Mouse (Mus musculus) embryonic facial prominence, embryonic 15.5 days (tissue): Measurements from ENCODE around the gene Fhod1. TPM values are rescaled to one million over a fixed set of nuclear protein-coding genes. Genes with fewer than 3 reads are reported as not detected.
A peak's percentile ranks its signal among the peaks of the same experiment; 100 is the strongest.
"Not testable (repeated sequence)": the region's sequence is repeated elsewhere in the genome, so short reads cannot be mapped to it uniquely, and the experiment has no call there.

Experiments
- ATAC-seq: fragments of 200-750 bp; cut with Nextera tagmentation; 2 replicates; pipeline ENCODE4 v1.8.0; 2017; ENCODE audit warnings: low read depth, moderate TSS enrichment; ENCODE audit not compliant: insufficient number of reproducible peaks, low FRiP score, low TSS enrichment
- H3K27ac ChIP-seq: fragments of 300-500 bp; sonication (generic); replicated peaks from 2 replicates; pipeline ENCODE4 v1.5.1; 2015; ENCODE audit warnings: mild to moderate bottlenecking, inconsistent platforms
- H3K27me3 ChIP-seq: fragments of 300-500 bp; sonication (generic); 2 replicates; pipeline ENCODE4 v1.6.1; 2015; ENCODE audit warnings: inconsistent platforms
- H3K36me3 ChIP-seq: fragments of 300-500 bp; sonication (generic); 2 replicates; pipeline ENCODE4 v1.6.1; 2015; ENCODE audit warnings: mild to moderate bottlenecking, inconsistent platforms
- H3K4me1 ChIP-seq: fragments of 300-500 bp; sonication (generic); 2 replicates; pipeline ENCODE4 v1.6.1; 2015; ENCODE audit warnings: inconsistent platforms
- H3K4me2 ChIP-seq: fragments of 300-500 bp; sonication (generic); replicated peaks from 2 replicates; pipeline ENCODE4 v1.6.1; 2015; ENCODE audit warnings: mild to moderate bottlenecking, inconsistent platforms
- H3K4me3 ChIP-seq: fragments of 300-500 bp; sonication (generic); replicated peaks from 2 replicates; pipeline ENCODE4 v1.5.1; 2015; ENCODE audit warnings: mild to moderate bottlenecking, inconsistent platforms
- H3K9ac ChIP-seq: fragments of 300-500 bp; sonication (generic); 2 replicates; pipeline ENCODE4 v1.6.1; 2015; ENCODE audit warnings: inconsistent platforms
- H3K9me3 ChIP-seq: fragments of 300-500 bp; sonication (generic); replicated peaks from 2 replicates; pipeline ENCODE4 v1.6.1; 2016; ENCODE audit warnings: inconsistent platforms
- WGBS: fragments of 180-500 bp; shearing (Covaris S2); methylation state at CpG from one replicate; pipeline ENCODE4 v1.1.7; 2015; 5-methylcytosine and 5-hydroxymethylcytosine counted together
- polyA plus RNA-seq: library from polyadenylated mRNA; unstranded; fragments of >200 nt; fragmentation: Nextera tagmentation; extraction: Ambion mirVana; gene quantifications from 2 replicates; pipeline ENCODE4 v1.2.1, GENCODE M21; 2015

Gene Fhod1
- polyA plus RNA-seq, 1 experiment from 2014 or later = 2.6 TPM

DNA sequence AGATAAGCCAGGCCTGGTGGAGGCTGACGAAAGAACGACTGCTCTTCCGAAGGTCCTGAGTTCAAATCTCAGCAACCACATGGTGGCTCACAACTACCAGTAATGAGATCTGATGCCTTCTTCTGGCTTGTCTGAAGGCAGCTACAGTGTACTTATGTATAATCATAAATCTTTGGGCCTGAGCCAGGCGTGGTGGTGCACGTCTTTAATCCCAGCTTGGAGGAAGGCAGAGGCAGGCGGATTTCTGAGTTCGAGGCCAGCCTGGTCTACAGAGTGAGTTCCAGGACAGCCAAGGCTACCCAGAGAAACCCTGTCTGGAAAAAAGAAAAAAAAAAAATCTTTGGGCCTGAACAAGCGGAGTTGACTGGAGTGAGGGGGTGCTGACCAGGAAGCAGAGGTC lies 56.4 kb downstream of the Fhod1 start:
- not testable (repeated sequence) for H3K9me3 ChIP-seq, H3K36me3 ChIP-seq, H3K4me3 ChIP-seq, H3K4me2 ChIP-seq, H3K9ac ChIP-seq, ATAC-seq, H3K27ac ChIP-seq
- H3K4me1 ChIP-seq = peaks cover 25% of the 10 kb centered on the region
- WGBS = 79% methylated on average over 8 of the region's 8 CpGs
- peaks cover 12% of the 10 kb centered on the region for H3K27me3 ChIP-seq

DNA sequence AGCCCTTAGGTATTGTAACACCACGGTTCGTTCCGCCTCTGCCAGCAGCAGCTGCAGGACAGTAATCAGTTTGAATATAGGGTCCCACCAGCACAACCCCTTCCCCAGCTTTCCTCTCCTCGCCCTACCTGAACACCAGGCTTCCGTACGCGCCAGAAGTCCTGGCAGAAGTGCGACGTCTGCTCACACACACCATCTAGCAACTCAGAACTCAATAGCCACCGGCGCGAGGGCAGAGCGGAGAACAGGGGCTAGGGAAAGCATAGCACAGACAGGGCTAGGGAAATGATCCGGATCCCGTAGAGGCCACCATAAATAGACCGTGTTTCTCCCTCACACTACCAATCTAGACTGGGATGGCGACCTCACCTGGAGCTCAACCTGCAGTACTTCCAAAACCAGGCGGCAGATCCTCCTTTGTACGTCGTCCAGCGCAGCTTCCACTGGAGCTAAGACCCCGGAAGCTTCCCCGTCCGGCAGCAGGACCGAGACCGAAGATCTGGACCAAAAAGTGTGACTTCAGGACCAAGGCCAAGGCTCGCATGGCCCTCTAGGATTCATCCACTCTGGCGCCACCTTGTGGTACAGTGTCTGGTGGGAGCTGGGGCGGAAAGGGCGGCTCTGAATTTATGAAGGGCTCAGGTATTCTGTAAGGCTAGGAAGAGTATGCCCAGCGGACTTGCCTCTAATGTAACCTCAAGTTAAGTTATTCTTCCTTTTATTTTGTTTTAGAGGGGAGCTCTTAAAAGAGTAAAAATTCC lies 57.0 kb downstream of the Fhod1 start:
- ATAC-seq = no peak
- WGBS = 6% methylated on average over 31 of the region's 31 CpGs
- H3K27ac ChIP-seq = no peak overlapping the region
- no peak overlapping the region for H3K9ac ChIP-seq
- no peaks in the 10 kb centered on the region for H3K9me3 ChIP-seq
- H3K36me3 ChIP-seq = no peaks in the 10 kb centered on the region
- peaks cover 12% of the 10 kb centered on the region for H3K27me3 ChIP-seq
- peak overlapping the region; percentile 90 for H3K4me2 ChIP-seq
- peak overlapping the region; percentile 65 for H3K4me3 ChIP-seq
- H3K4me1 ChIP-seq = peaks cover 25% of the 10 kb centered on the region

DNA sequence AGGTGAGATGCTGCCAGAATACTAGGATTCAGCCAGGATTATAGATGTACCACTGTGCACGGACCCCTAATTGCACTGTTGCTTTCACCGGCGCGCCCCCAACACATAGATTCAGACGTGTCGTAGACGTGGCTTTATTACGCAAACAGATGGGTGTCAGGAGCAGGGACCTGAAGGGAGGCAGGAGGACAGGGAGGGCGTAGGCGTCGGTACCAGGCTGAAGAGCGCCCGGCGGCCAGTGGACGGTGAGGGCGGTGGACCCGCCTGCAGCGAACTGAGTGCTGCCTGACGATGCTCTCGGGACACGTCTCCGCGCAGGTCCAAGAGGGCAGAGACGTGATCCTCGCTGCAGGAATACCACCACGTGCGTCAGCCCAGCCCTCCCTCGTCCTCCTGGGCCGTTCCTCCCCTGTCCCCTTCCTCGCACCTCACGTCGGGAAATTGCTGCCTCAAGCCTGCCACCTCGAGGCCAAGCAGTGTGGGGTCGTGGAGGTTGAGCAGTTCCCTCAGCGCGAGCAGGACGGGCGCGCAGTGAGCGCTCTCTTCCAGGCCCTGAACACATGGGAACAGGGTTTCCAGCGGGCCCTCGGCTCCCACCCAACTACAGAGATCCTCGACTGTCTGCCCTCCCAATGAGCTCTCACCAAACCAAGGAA lies 57.8 kb downstream of the Fhod1 start, which contains the start of gene 4931428F04Rik:
Gene 4931428F04Rik, minus strand, starts transcription at position 60 of the 656 bp plus-strand sequence.
- ATAC-seq = peak; percentile 22
- H3K4me1 ChIP-seq = peaks cover 25% of the 10 kb centered on the region
- peak within 1 kb of the TSS; percentile 90 for H3K27ac ChIP-seq
- peaks cover 12% of the 10 kb centered on the region for H3K27me3 ChIP-seq
- H3K4me3 ChIP-seq = peak within 1 kb of the TSS; percentile 65
- H3K36me3 ChIP-seq = no peaks in the 10 kb centered on the region
- peak within 1 kb of the TSS; percentile 90 for H3K4me2 ChIP-seq
- H3K9me3 ChIP-seq = no peaks in the 10 kb centered on the region
- WGBS = 1% methylated on average over 43 of the region's 43 CpGs
- peak within 1 kb of the TSS; percentile 46 for H3K9ac ChIP-seq

DNA sequence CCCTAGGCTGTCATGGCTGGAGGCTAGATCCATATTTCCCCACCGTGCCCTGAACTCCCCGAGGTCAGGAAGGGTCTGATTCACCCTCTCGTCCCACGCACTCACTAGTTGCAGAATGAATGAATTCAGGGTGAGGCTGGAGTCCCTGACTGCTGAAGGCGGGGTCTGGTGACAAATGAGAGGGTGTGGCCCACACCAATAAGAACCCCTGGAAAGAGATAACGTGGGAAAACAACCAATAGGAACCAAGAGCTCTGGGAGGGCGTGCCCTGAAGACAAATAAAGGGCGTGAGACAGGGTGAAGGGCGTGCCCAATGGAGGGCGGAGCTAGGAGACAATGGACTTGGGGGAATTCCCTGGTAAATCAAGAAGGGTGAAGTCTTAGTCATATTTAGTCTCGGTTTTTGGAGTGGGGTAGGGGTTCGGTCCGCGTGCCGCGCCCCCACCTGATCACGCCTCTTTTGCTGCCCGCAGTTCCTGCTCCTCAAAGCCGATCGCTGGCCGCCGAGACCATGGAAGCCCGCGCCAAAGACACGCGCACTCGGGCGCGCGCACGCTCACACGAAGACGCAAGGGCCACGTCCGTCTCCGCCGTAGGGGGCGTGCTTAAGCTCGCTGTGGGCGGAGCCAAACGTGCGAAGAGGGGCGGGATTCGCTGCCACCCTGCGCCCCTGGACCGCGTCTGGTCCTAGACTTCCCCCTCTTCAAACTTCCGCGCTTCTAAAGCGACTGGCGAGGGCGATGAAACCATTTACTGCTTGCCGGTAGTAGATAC lies 58.6 kb downstream of the Fhod1 start:
- H3K4me1 ChIP-seq = peaks cover 25% of the 10 kb centered on the region
- under 1% methylated on average over 53 of the region's 53 CpGs for WGBS

DNA sequence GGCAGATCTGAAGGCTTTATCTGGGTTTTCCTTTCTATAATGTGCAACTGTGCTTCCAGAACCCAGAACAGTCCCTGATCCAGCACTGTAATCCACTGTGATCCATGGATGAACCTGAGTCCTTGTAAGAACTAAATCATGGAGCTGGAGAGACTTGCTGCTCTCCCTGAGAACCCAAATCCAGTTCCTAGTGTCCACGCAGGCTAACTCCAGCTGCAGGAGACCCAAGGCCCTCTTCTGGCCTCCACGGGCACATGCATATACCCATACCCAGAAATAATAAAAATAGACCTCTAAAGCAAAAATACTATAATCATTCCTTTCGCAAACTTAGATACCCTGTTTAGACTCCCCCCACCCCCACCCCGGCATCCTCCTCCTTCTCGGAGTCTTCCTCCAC lies 59.5 kb downstream of the Fhod1 start:
- WGBS = 88% methylated on average over 5 of the region's 5 CpGs
- peaks cover 12% of the 10 kb centered on the region for H3K27me3 ChIP-seq
- peak overlapping the region; percentile 90; the same call in 1 of the 2 replicates for H3K4me2 ChIP-seq
- no peaks in the 10 kb centered on the region for H3K9me3 ChIP-seq
- no peaks in the 10 kb centered on the region for H3K36me3 ChIP-seq
- H3K27ac ChIP-seq = no peak overlapping the region
- no peak for ATAC-seq
- H3K9ac ChIP-seq = no peak overlapping the region
- H3K4me3 ChIP-seq = peak overlapping the region; percentile 65
- peaks cover 26% of the 10 kb centered on the region for H3K4me1 ChIP-seq

More for the DNA sequence above, 58.6 kb downstream of the Fhod1 start:
- peak overlapping the region; percentile 90 for H3K4me2 ChIP-seq
- peak; percentile 88 for ATAC-seq
- H3K4me3 ChIP-seq = peak overlapping the region; percentile 65
- peak overlapping the region; percentile 90 for H3K27ac ChIP-seq
- H3K9ac ChIP-seq = peak overlapping the region; percentile 46; the same call in 1 of the 2 replicates
- no peaks in the 10 kb centered on the region for H3K36me3 ChIP-seq
- H3K27me3 ChIP-seq = peaks cover 12% of the 10 kb centered on the region
- no peaks in the 10 kb centered on the region for H3K9me3 ChIP-seq

DNA sequence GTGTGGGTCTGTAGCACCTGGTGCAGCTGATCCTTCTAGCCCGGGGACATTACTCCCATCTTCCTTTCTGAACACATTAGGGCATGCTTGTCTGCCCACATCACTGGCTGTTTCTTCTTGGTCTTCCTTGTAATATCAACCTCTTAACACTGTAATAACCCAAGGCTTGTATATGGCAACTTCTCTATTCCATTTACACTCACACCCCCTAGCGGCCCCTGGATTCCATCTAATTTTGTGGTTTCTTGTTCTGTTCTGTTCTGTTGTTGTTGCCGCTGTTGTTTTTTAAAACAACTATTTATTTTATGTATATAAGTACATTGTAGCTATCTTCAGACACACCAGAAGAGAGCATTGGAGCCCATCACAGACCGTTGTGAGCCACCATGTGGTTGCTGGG lies 60.8 kb downstream of the Fhod1 start:
- Histone ChIP-seq H3K36me3 (0 out of 2 replicates have a peak, but pooled peaks cover 12% of the 10 kb centered on the region), H3K4me3 (no peak overlapping the region), H3K27me3 (peaks cover 12% of the 10 kb centered on the region), H3K9me3 (no peaks in the 10 kb centered on the region), H3K4me1 (peaks cover 29% of the 10 kb centered on the region), H3K4me2 (no peak overlapping the region), H3K27ac (no peak overlapping the region), H3K9ac (no peak overlapping the region)
- 82% methylated on average over 4 of the region's 4 CpGs for WGBS
- no peak for ATAC-seq

DNA sequence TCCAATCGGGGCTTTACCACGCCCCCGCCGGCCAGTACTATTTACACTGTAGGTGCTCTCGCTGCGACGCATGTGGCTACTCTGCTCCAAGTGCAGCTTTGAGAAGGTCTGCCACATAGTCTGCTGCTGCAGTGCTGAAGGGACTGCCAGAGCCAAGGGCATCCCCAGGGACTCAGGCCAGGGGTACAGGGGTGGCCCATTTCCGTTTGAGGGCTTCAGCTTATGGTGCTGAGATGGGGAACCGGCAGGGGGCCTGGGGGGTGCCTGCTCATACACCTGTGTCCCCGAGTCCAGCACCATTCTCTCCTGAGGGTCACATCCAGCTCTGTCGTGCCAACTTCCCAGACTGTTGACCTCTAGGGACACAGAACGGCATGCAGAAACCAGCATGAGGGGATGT lies 62.2 kb downstream of the Fhod1 start:
- Histone ChIP-seq H3K4me3 (no peak overlapping the region), H3K36me3 (peaks cover 20% of the 10 kb centered on the region; the same call in 1 of the 2 replicates), H3K9ac (no peak overlapping the region), H3K4me2 (no peak overlapping the region), H3K27ac (no peak overlapping the region), H3K9me3 (no peaks in the 10 kb centered on the region), H3K4me1 (peaks cover 25% of the 10 kb centered on the region), H3K27me3 (peaks cover 9% of the 10 kb centered on the region)
- WGBS = 42% methylated on average over 12 of the region's 12 CpGs
- ATAC-seq = no peak

DNA sequence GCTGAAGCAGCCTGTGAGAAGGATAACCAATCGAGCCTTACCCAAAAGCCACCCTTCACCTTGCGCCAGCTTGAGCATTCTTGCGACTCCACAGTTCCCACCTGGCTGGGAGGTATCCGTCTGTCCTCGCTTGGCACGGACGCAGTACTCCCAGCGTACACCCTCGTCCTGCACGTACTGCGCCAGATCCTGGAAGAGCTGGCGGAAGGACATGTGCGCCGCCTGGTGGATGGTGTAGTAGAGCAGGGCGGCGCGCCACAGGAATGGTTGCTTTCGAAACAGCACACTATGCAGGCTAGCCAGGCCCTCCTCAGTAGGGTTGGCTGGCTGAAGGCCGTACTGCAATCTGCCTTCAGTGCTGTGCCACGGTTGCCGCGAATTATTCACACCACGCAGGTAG lies 64.7 kb downstream of the Fhod1 start:
- WGBS = 25% methylated on average over 23 of the region's 23 CpGs
- H3K27me3 ChIP-seq = peaks cover 16% of the 10 kb centered on the region

DNA sequence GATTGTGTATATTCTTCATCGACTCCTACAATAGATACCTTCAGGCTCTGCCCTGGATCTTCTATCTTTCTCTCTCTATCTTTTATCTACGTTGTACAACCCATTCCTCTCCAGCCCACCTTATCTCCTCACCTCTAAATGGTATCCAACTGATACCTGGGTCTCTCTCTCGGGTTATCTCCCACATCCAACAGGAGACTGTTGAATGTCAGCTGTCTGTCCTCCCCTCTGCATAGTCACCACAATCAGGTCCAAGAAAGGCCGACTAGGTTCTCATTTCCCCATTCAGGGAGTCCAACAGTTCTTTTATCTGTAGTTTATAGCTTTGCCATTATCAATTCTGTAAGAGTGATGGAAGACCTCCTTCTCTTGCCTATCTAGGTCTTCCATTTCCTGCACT lies 65.5 kb downstream of the Fhod1 start:
- no peak overlapping the region for H3K9ac ChIP-seq
- no peaks in the 10 kb centered on the region for H3K9me3 ChIP-seq
- H3K27me3 ChIP-seq = peaks cover 24% of the 10 kb centered on the region
- H3K4me2 ChIP-seq = no peak overlapping the region
- 85% methylated on average over 4 of the region's 4 CpGs for WGBS
- H3K4me3 ChIP-seq = no peak overlapping the region
- no peak for ATAC-seq
- H3K27ac ChIP-seq = no peak overlapping the region
- H3K36me3 ChIP-seq = peaks cover 20% of the 10 kb centered on the region; the same call in 1 of the 2 replicates
- peaks cover 15% of the 10 kb centered on the region for H3K4me1 ChIP-seq

More for the DNA sequence above, 64.7 kb downstream of the Fhod1 start:
- peaks cover 20% of the 10 kb centered on the region; the same call in 1 of the 2 replicates for H3K36me3 ChIP-seq
- peak; percentile 52; the same call in 1 of the 2 replicates for ATAC-seq
- H3K9ac ChIP-seq = no peak overlapping the region
- H3K9me3 ChIP-seq = no peaks in the 10 kb centered on the region
- no peak overlapping the region for H3K4me3 ChIP-seq
- no peak overlapping the region for H3K27ac ChIP-seq
- 0 out of 2 replicates have a peak overlapping the region, but pooled peaks have one; percentile 6 for H3K4me2 ChIP-seq
- peaks cover 16% of the 10 kb centered on the region for H3K4me1 ChIP-seq

DNA sequence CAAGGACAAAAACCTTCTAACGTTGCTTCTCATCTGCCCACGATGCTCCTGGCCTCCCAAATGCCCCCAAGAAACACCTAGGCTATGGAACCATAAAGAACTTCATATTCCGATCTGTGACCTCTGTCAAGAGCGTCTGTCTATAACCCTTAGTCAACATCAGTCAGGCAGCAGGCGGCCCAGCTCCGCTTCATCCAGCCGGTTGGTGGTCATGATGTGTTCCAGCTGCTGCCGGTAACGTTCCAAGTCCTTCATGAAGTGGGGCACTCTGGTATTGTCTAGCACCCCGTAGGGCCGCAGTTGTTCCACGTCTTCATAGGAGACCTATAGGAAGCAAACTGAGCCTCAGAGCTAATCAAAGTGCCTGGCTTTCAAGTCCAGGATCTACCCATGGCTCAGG lies 65.9 kb downstream of the Fhod1 start:
- H3K9me3 ChIP-seq = no peaks in the 10 kb centered on the region
- no peak overlapping the region for H3K27ac ChIP-seq
- peaks cover 20% of the 10 kb centered on the region; the same call in 1 of the 2 replicates for H3K36me3 ChIP-seq
- peaks cover 16% of the 10 kb centered on the region for H3K4me1 ChIP-seq
- ATAC-seq = no peak
- H3K9ac ChIP-seq = no peak overlapping the region
- no peak overlapping the region for H3K4me3 ChIP-seq
- H3K4me2 ChIP-seq = no peak overlapping the region
- 85% methylated on average over 12 of the region's 12 CpGs for WGBS
- peaks cover 29% of the 10 kb centered on the region for H3K27me3 ChIP-seq

DNA sequence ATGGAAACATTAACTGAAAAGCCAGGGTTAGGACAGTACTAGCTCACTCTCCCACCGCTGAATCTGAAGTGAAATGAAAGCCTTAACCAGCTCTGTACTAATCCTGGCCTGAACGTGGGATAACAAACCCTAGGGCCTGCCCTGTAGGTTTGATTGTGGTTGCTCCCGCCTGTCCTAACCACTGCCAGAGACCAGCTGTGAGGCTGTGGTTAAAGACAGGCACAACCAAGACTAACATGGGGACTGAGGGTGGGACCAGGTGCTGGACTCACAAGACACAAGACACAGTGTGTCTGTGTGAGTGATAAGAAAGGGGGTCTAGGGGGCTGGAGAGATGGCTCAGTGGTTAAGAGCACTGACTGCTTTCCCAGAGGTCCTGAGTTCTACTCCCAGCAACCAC lies 67.2 kb downstream of the Fhod1 start:
- Histone ChIP-seq H3K4me1 (peaks cover 29% of the 10 kb centered on the region), H3K36me3 (peaks cover 20% of the 10 kb centered on the region; the same call in 1 of the 2 replicates), H3K27ac (no peak overlapping the region), H3K27me3 (peaks cover 39% of the 10 kb centered on the region), H3K4me3 (no peak overlapping the region), H3K4me2 (no peak overlapping the region), H3K9me3 (no peaks in the 10 kb centered on the region), H3K9ac (no peak overlapping the region)
- WGBS = 49% methylated on average over 3 of the region's 3 CpGs
- no peak for ATAC-seq
